ENCODE assay signal across 23 mouse cellular contexts in the genomic region with DNA sequence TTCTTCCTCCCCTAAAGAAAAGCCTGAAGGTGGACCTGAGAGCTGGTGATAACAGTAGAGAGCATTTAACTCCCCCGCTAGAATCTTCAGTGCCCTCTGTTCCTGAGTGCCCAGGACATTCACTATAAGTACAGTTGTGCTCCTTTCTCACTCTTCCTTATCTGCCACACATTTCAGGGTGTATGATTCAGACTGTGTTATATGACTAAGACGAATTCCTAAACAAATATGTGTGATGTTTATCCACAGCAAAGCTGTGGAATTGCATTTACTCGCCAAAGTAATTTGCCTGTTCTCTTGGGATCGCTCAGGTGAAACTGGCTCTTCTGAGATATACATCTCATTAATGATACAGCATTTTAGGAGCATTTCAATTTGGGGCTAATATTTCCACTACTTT.
"Had no signal": no experiment of that assay in that cellular context is flagged by ENCODE, and none has a peak within 500 bp of the region (broad histone marks: within the 10 kb centered on the region; RNA-seq: fewer than 3 reads in every experiment).

No protein-coding gene starts in this region.

- ATAC-seq: forebrain, embryonic 13.5 days; forebrain, embryonic 14.5 days; forebrain, embryonic 15.5 days; forebrain, embryonic 16.5 days; forebrain, postnatal 0 days had no signal

- DNase-seq: cerebellum, adult 9-11 months; cerebellum, postnatal 10 days; cerebellum, postnatal 14 days; cerebellum, postnatal 25 days; cerebellum, postnatal 36 days; embryo, embryonic 11 days; forebrain, postnatal 0 days; gastrocnemius, adult 2 months; gastrocnemius, postnatal 10 days; gastrocnemius, postnatal 14 days; gastrocnemius, postnatal 25 days; gastrocnemius, postnatal 36 days; heart, adult 11 months; heart, adult 18-20 months; heart, adult 2 months had no signal

- H3K27me3 ChIP-seq: embryonic facial prominence, embryonic 12.5 days; embryonic facial prominence, embryonic 13.5 days; embryonic facial prominence, embryonic 15.5 days; forebrain, embryonic 12.5 days; forebrain, embryonic 13.5 days; forebrain, embryonic 15.5 days had no signal
